ENCODE assay signal across 8 mouse cellular contexts in genomic region chrX:140542474-140542845, GRCm38 (mm10). TPM values are rescaled to one million over a fixed set of nuclear protein-coding genes. Genes with fewer than 3 reads are reported as not detected.
A peak's percentile ranks its signal among the peaks of the same experiment; 100 is the strongest.
DNase-seq lines count a peak whose midpoint lies in the region; ATAC-seq and TF ChIP-seq lines count a peak whose summit lies in the region.

No protein-coding gene starts in this region.

- TF ChIP-seq POLR2A in kidney, adult 2 months (IDR thresholded peaks at IDR 0.05; ENCODE audit: low read depth, low read length) = no peak
- TF ChIP-seq POLR2A in bone marrow macrophage, adult 2 months (IDR thresholded peaks at IDR 0.05; ENCODE audit: borderline replicate concordance, low read depth, low read length) = no peak

- no peaks in the 10 kb centered on the region for H3K9me3 ChIP-seq in erythroblast, embryonic 14.5 days (ENCODE audit: control insufficient read depth, low read length)
- no peaks in the 10 kb centered on the region for H3K9me3 ChIP-seq in hindbrain, embryonic 12.5 days (replicated peaks)
- H3K9me3 ChIP-seq in limb, embryonic 15.5 days = no peaks in the 10 kb centered on the region
- H3K9me3 ChIP-seq in midbrain, embryonic 11.5 days (ENCODE audit: control insufficient read depth, low read length) = no peaks in the 10 kb centered on the region

- peak overlapping the region; percentile 73 for H3K4me3 ChIP-seq in kidney, adult 2 months (ENCODE audit: insufficient read depth, low read depth, low read length)
- peak overlapping the region; percentile 83 for H3K4me3 ChIP-seq in bone marrow macrophage, adult 2 months (ENCODE audit: insufficient read depth, low read length)
- H3K4me3 ChIP-seq in erythroblast, embryonic 14.5 days (replicated peaks) = peak overlapping the region; percentile 63
- H3K4me3 ChIP-seq in hindbrain, embryonic 12.5 days = peak overlapping the region; percentile 46
- H3K4me3 ChIP-seq in limb, embryonic 15.5 days = peak overlapping the region; percentile 48
- H3K4me3 ChIP-seq in midbrain, embryonic 11.5 days (ENCODE audit: low read depth, low read length) = peak overlapping the region; percentile 45

- peaks cover 4% of the 10 kb centered on the region; the same call in 1 of the 2 replicates for H3K4me1 ChIP-seq in kidney, adult 2 months (ENCODE audit: control insufficient read depth, insufficient read depth, low read length)
- peaks cover 23% of the 10 kb centered on the region for H3K4me1 ChIP-seq in bone marrow macrophage, adult 2 months (ENCODE audit: control insufficient read depth, insufficient read depth, low read length)
- peaks cover 22% of the 10 kb centered on the region for H3K4me1 ChIP-seq in erythroblast, embryonic 14.5 days (ENCODE audit: control insufficient read depth)
- H3K4me1 ChIP-seq in hindbrain, embryonic 12.5 days = peaks cover 6% of the 10 kb centered on the region; the same call in 1 of the 2 replicates
- H3K4me1 ChIP-seq in limb, embryonic 15.5 days = peaks cover 9% of the 10 kb centered on the region; the same call in 1 of the 2 replicates
- H3K4me1 ChIP-seq in midbrain, embryonic 11.5 days (ENCODE audit: control insufficient read depth, insufficient read depth, low read length) = peaks cover 9% of the 10 kb centered on the region; the same call in 1 of the 2 replicates

- peak; percentile 94 for ATAC-seq in hindbrain, embryonic 12.5 days (ENCODE audit: low FRiP score)
- peak; percentile 72; the same call in 1 of the 2 replicates for ATAC-seq in limb, embryonic 15.5 days (ENCODE audit: insufficient number of reproducible peaks, low FRiP score, low TSS enrichment, low read depth)
- ATAC-seq in midbrain, embryonic 11.5 days (ENCODE audit: low FRiP score) = peak; percentile 95

- no peaks in the 10 kb centered on the region for H3K27me3 ChIP-seq in kidney, adult 2 months (replicated peaks; ENCODE audit: control insufficient read depth, insufficient read depth, low read length)
- H3K27me3 ChIP-seq in erythroblast, embryonic 14.5 days (ENCODE audit: control insufficient read depth) = no peaks in the 10 kb centered on the region; the same call in 1 of the 2 replicates
- peaks cover 57% of the 10 kb centered on the region for H3K27me3 ChIP-seq in hindbrain, embryonic 12.5 days
- H3K27me3 ChIP-seq in limb, embryonic 15.5 days = peaks cover 26% of the 10 kb centered on the region
- H3K27me3 ChIP-seq in midbrain, embryonic 11.5 days (ENCODE audit: control insufficient read depth, insufficient read depth, low read length) = peaks cover 32% of the 10 kb centered on the region

- DNase-seq in kidney, adult 2 months = peak; percentile 40
- DNase-seq in kidney, adult 11 months = no peak
- no peak for DNase-seq in midbrain, embryonic 11.5 days (ENCODE audit: low spot score, missing footprints)
- DNase-seq in spleen, postnatal 4 days (ENCODE audit: low spot score in 2 of 2) = peak; percentile 21 to 68

- under 1% methylated on average over 21 of the region's 21 CpGs for WGBS in kidney, adult 2 months
- 20% methylated on average over 21 of the region's 21 CpGs for WGBS in hindbrain, embryonic 12.5 days
- 22% methylated on average over 21 of the region's 21 CpGs for WGBS in limb, embryonic 15.5 days
- WGBS in midbrain, embryonic 11.5 days = 13% methylated on average over 20 of the region's 21 CpGs

- H3K36me3 ChIP-seq in kidney, adult 2 months (ENCODE audit: control insufficient read depth, insufficient read depth, low read length) = no peaks in the 10 kb centered on the region; the same call in 1 of the 2 replicates
- H3K36me3 ChIP-seq in erythroblast, embryonic 14.5 days (ENCODE audit: control insufficient read depth) = peaks cover 2% of the 10 kb centered on the region; the same call in 1 of the 2 replicates
- H3K36me3 ChIP-seq in hindbrain, embryonic 12.5 days = no peaks in the 10 kb centered on the region
- 0 out of 2 replicates have a peak, but pooled peaks cover 5% of the 10 kb centered on the region for H3K36me3 ChIP-seq in limb, embryonic 15.5 days
- H3K36me3 ChIP-seq in midbrain, embryonic 11.5 days (ENCODE audit: control insufficient read depth, insufficient read depth, low read length) = no peaks in the 10 kb centered on the region

- H3K9ac ChIP-seq in hindbrain, embryonic 12.5 days = peak overlapping the region; percentile 66
- peak overlapping the region; percentile 33 for H3K9ac ChIP-seq in limb, embryonic 15.5 days
- H3K9ac ChIP-seq in midbrain, embryonic 11.5 days (ENCODE audit: low read length) = peak overlapping the region; percentile 73

- H3K4me2 ChIP-seq in hindbrain, embryonic 12.5 days (replicated peaks) = peak overlapping the region; percentile 59
- peak overlapping the region; percentile 50 for H3K4me2 ChIP-seq in limb, embryonic 15.5 days
- peak overlapping the region; percentile 58 for H3K4me2 ChIP-seq in midbrain, embryonic 11.5 days

- peak overlapping the region; percentile 94 for H3K27ac ChIP-seq in kidney, adult 2 months (ENCODE audit: insufficient read depth, low read depth, low read length)
- peak overlapping the region; percentile 88 for H3K27ac ChIP-seq in bone marrow macrophage, adult 2 months (ENCODE audit: insufficient read depth, low read depth, low read length)
- H3K27ac ChIP-seq in hindbrain, embryonic 12.5 days = peak overlapping the region; percentile 86
- peak overlapping the region; percentile 89 for H3K27ac ChIP-seq in limb, embryonic 15.5 days
- peak overlapping the region; percentile 81 for H3K27ac ChIP-seq in midbrain, embryonic 11.5 days (ENCODE audit: low read depth, low read length)

- no peak for TF ChIP-seq CTCF in kidney, adult 2 months (conservative IDR thresholded peaks at IDR 0.05; ENCODE audit: insufficient read depth, insufficient read length, low read depth, low read length)
- TF ChIP-seq CTCF in bone marrow macrophage, adult 2 months (IDR thresholded peaks at IDR 0.05; ENCODE audit: low read depth, low read length) = no peak

RNA-seq across cellular contexts. Expression of gene Tsc22d3, which starts 58.0 kb away (rescaled TPM):
- 36.2 and 51.6 TPM in 2 replicates for polyA plus RNA-seq in kidney, adult 2 months (2012; rRNA removed)
- polyA plus RNA-seq in bone marrow macrophage, adult 2 months (2012; ENCODE audit: insufficient read depth, insufficient read length, missing spikeins) = 118 and 121 TPM in 2 replicates
- polyA plus RNA-seq in erythroblast, embryonic 14.5 days (2012) = 0.07 and 0.22 TPM in 2 replicates
- polyA plus RNA-seq in hindbrain, embryonic 12.5 days (2016; fragmentation: Nextera tagmentation; extraction: Ambion mirVana) = 119 and 126 TPM in 2 replicates
- polyA plus RNA-seq in limb, embryonic 15.5 days (2015; fragmentation: Nextera tagmentation; extraction: Ambion mirVana) = 131 and 151 TPM in 2 replicates
- polyA plus RNA-seq in midbrain, embryonic 11.5 days (2014; fragmentation: Nextera tagmentation; extraction: Ambion mirVana) = 165 and 166 TPM in 2 replicates

Comparison
In these comparisons a context has a peak if more than half of its experiments do, and no peak if none do; other contexts are left out.
1. DNase-seq: peak in kidney, adult 2 months (single experiment) and spleen, postnatal 4 days (2 of 2); none in kidney, adult 11 months (single experiment) and midbrain, embryonic 11.5 days (single experiment).
2. RNA of gene Tsc22d3, which starts 58.0 kb away (polyA plus RNA-seq): 165 to 166 TPM in midbrain, embryonic 11.5 days, 131 to 151 TPM in limb, embryonic 15.5 days, 119 to 126 TPM in hindbrain, embryonic 12.5 days, 118 to 121 TPM in bone marrow macrophage, adult 2 months and 36.2 to 51.6 TPM in kidney, adult 2 months; 0.07 to 0.22 TPM in erythroblast, embryonic 14.5 days; every median in the first group is over 10 times any median in the second.
3. Peak in every context shown above with its lines, with median percentiles within 50 percentile points of each other: H3K27ac ChIP-seq, H3K4me3 ChIP-seq, ATAC-seq, H3K4me2 ChIP-seq and H3K9ac ChIP-seq.